Mouse (Mus musculus) erythroblast, embryonic 14.5 days (primary cell): ENCODE measurements around the gene Synpo2. TPM values are rescaled to one million over a fixed set of nuclear protein-coding genes. Genes with fewer than 3 reads are reported as not detected.

ENCODE experiments used
- H3K27me3 ChIP-seq: 2 replicates; pipeline ENCODE4 v1.6.1; 2012; ENCODE audit warnings: inconsistent platforms; ENCODE audit not compliant: control insufficient read depth
- H3K36me3 ChIP-seq: 2 replicates; pipeline ENCODE4 v1.6.1; 2012; ENCODE audit warnings: mild to moderate bottlenecking, inconsistent platforms; ENCODE audit not compliant: control insufficient read depth
- H3K4me1 ChIP-seq: 2 replicates; pipeline ENCODE4 v1.6.1; 2012; ENCODE audit warnings: inconsistent platforms; ENCODE audit not compliant: control insufficient read depth
- H3K4me3 ChIP-seq: replicated peaks from 2 replicates; pipeline ENCODE3; 2012; ENCODE audit warnings: moderate library complexity, mild to moderate bottlenecking, inconsistent platforms
- H3K9me3 ChIP-seq: 2 replicates; pipeline ENCODE4 v1.6.1; 2012; ENCODE audit warnings: low read length, inconsistent platforms, mixed read lengths; ENCODE audit not compliant: control insufficient read depth
- GATA1 ChIP-seq: IDR thresholded peaks from 2 replicates; pipeline ENCODE4 v1.6.1; 2012; ENCODE audit warnings: low read length, inconsistent platforms, mixed read lengths
- TAL1 ChIP-seq: IDR thresholded peaks from 3 replicates; pipeline ENCODE4 v1.6.1; 2012; ENCODE audit warnings: low read length, inconsistent platforms, mixed read lengths
- polyA plus RNA-seq: library from polyadenylated mRNA; stranded (reverse); fragments of >175 nt; gene quantifications from 2 replicates; pipeline ENCODE4 v1.2.3, GENCODE M21; 2012

Gene Synpo2
- polyA plus RNA-seq, 1 experiment, result not detected

- H3K4me3 ChIP-seq, result no peak overlapping the region
- no peaks in the 10 kb centered on the region for H3K36me3 ChIP-seq
- no peaks in the 10 kb centered on the region for H3K27me3 ChIP-seq
- TF ChIP-seq TAL1 (no peak), GATA1 (no peak)
- H3K4me1 ChIP-seq, result no peaks in the 10 kb centered on the region
- H3K9me3 ChIP-seq, result no peaks in the 10 kb centered on the region
Measured at GRCm38 (mm10) chr3:123101761-123102160, 134.2 kb downstream of the Synpo2 start.

- no peaks in the 10 kb centered on the region for H3K9me3 ChIP-seq
- no peaks in the 10 kb centered on the region for H3K27me3 ChIP-seq
- H3K4me1 ChIP-seq, result no peaks in the 10 kb centered on the region
- no peak for TF ChIP-seq GATA1
- no peak for TF ChIP-seq TAL1
- no peaks in the 10 kb centered on the region for H3K36me3 ChIP-seq
- no peak overlapping the region for H3K4me3 ChIP-seq
Measured at GRCm38 (mm10) chr3:123095111-123095510, 140.8 kb downstream of the Synpo2 start.

- TF ChIP-seq TAL1 (no peak), GATA1 (no peak)
- Histone ChIP-seq H3K4me3 (no peak overlapping the region), H3K27me3 (no peaks in the 10 kb centered on the region), H3K4me1 (no peaks in the 10 kb centered on the region), H3K36me3 (no peaks in the 10 kb centered on the region), H3K9me3 (no peaks in the 10 kb centered on the region)
Measured at GRCm38 (mm10) chr3:123093640-123094361, 142.1 kb downstream of the Synpo2 start.

GRCm38 (mm10) chr3:123092913-123093639, 142.9 kb downstream of the Synpo2 start:
- no peak for TF ChIP-seq TAL1
- no peak for TF ChIP-seq GATA1
- Histone ChIP-seq H3K4me3 (no peak overlapping the region), H3K9me3 (no peaks in the 10 kb centered on the region), H3K27me3 (no peaks in the 10 kb centered on the region), H3K4me1 (no peaks in the 10 kb centered on the region), H3K36me3 (no peaks in the 10 kb centered on the region)

- Histone ChIP-seq H3K27me3 (no peaks in the 10 kb centered on the region), H3K4me1 (no peaks in the 10 kb centered on the region), H3K4me3 (no peak overlapping the region), H3K9me3 (no peaks in the 10 kb centered on the region), H3K36me3 (no peaks in the 10 kb centered on the region)
- no peak for TF ChIP-seq GATA1
- no peak for TF ChIP-seq TAL1
Measured at GRCm38 (mm10) chr3:123092442-123092841, 143.5 kb downstream of the Synpo2 start.

- Histone ChIP-seq H3K27me3 (no peaks in the 10 kb centered on the region), H3K9me3 (no peaks in the 10 kb centered on the region)
Measured at GRCm38 (mm10) chr3:123089297-123090020, 146.5 kb downstream of the Synpo2 start.

GRCm38 (mm10) chr3:123088284-123088683, 147.7 kb downstream of the Synpo2 start:
- H3K36me3 ChIP-seq, result no peaks in the 10 kb centered on the region
- H3K4me1 ChIP-seq, result no peaks in the 10 kb centered on the region
- H3K27me3 ChIP-seq, result no peaks in the 10 kb centered on the region
- no peaks in the 10 kb centered on the region for H3K9me3 ChIP-seq
- TF ChIP-seq GATA1 (no peak), TAL1 (no peak)
- no peak overlapping the region for H3K4me3 ChIP-seq

More at GRCm38 (mm10) chr3:123089297-123090020, 146.5 kb downstream of the Synpo2 start:
- no peak for TF ChIP-seq TAL1
- TF ChIP-seq GATA1, result no peak
- Histone ChIP-seq H3K4me3 (no peak overlapping the region), H3K36me3 (no peaks in the 10 kb centered on the region), H3K4me1 (no peaks in the 10 kb centered on the region)

- Histone ChIP-seq H3K27me3 (no peaks in the 10 kb centered on the region), H3K9me3 (no peaks in the 10 kb centered on the region), H3K36me3 (no peaks in the 10 kb centered on the region), H3K4me3 (no peak overlapping the region), H3K4me1 (no peaks in the 10 kb centered on the region)
- no peak for TF ChIP-seq GATA1
- no peak for TF ChIP-seq TAL1
Measured at GRCm38 (mm10) chr3:123085871-123086501, 150.0 kb downstream of the Synpo2 start.
